Mouse (Mus musculus) midbrain, embryonic 13.5 days (tissue): Measurements from ENCODE around the gene Daam1. TPM values are rescaled to one million over a fixed set of nuclear protein-coding genes. Genes with fewer than 3 reads are reported as not detected.
A peak's percentile ranks its signal among the peaks of the same experiment; 100 is the strongest.

Experiments
- ATAC-seq: fragments of 200-750 bp; cut with Nextera tagmentation; 2 replicates; pipeline ENCODE4 v1.8.0; 2017; ENCODE audit warnings: mild to moderate bottlenecking, moderate TSS enrichment, moderate library complexity
- H3K27ac ChIP-seq: fragments of 300-500 bp; sonication (generic); 2 replicates; pipeline ENCODE4 v1.5.1; 2015; ENCODE audit warnings: inconsistent platforms, mild to moderate bottlenecking, moderate library complexity
- H3K27me3 ChIP-seq: fragments of 300-500 bp; sonication (generic); 2 replicates; pipeline ENCODE4 v1.6.1; 2015; ENCODE audit warnings: mild to moderate bottlenecking, inconsistent platforms
- H3K36me3 ChIP-seq: fragments of 300-500 bp; sonication (generic); 2 replicates; pipeline ENCODE4 v1.6.1; 2015; ENCODE audit warnings: mild to moderate bottlenecking, inconsistent platforms
- H3K4me1 ChIP-seq: fragments of 300-500 bp; sonication (generic); replicated peaks from 2 replicates; pipeline ENCODE4 v1.6.1; 2015; ENCODE audit warnings: inconsistent platforms
- H3K4me2 ChIP-seq: fragments of 300-500 bp; sonication (generic); replicated peaks from 2 replicates; pipeline ENCODE4 v1.6.1; 2015; ENCODE audit warnings: moderate library complexity, mild to moderate bottlenecking, inconsistent platforms
- H3K4me3 ChIP-seq: fragments of 300-500 bp; sonication (generic); replicated peaks from 2 replicates; pipeline ENCODE4 v1.5.1; 2015; ENCODE audit warnings: mild to moderate bottlenecking, inconsistent platforms
- H3K9ac ChIP-seq: fragments of 300-500 bp; sonication (generic); replicated peaks from 2 replicates; pipeline ENCODE4 v1.6.1; 2015; ENCODE audit warnings: mild to moderate bottlenecking, inconsistent platforms
- H3K9me3 ChIP-seq: fragments of 300-500 bp; sonication (generic); 2 replicates; pipeline ENCODE4 v1.6.1; 2016; ENCODE audit warnings: mild to moderate bottlenecking, inconsistent platforms
- WGBS: fragments of 180-500 bp; shearing (Covaris S2); methylation state at CpG from one replicate; pipeline ENCODE4 v1.1.7; 2015; 5-methylcytosine and 5-hydroxymethylcytosine counted together
- polyA plus RNA-seq: library from polyadenylated mRNA; unstranded; fragments of >200 nt; fragmentation: Nextera tagmentation; extraction: Ambion mirVana; gene quantifications from 2 replicates; pipeline ENCODE4 v1.2.1, GENCODE M21; 2015

Daam1 gene
- polyA plus RNA-seq, 1 experiment from 2014 or later, result 24.4 TPM

GRCm38 (mm10) chr12:71870644-71871043, 39.8 kb downstream of the Daam1 start:
- no peak overlapping the region for H3K4me3 ChIP-seq
- peaks cover 15% of the 10 kb centered on the region for H3K4me1 ChIP-seq
- ATAC-seq, result no peak
- no peaks in the 10 kb centered on the region for H3K9me3 ChIP-seq
- H3K9ac ChIP-seq, result no peak overlapping the region
- no peaks in the 10 kb centered on the region for H3K36me3 ChIP-seq
- no peak overlapping the region for H3K27ac ChIP-seq
- 94% methylated on average over 6 of the region's 6 CpGs for WGBS
- H3K4me2 ChIP-seq, result no peak overlapping the region
- no peaks in the 10 kb centered on the region for H3K27me3 ChIP-seq

- 88% methylated on average over 4 of the region's 4 CpGs for WGBS
- peaks cover 27% of the 10 kb centered on the region for H3K4me1 ChIP-seq
- no peak for ATAC-seq
- no peaks in the 10 kb centered on the region for H3K9me3 ChIP-seq
- H3K27me3 ChIP-seq, result no peaks in the 10 kb centered on the region
- no peak overlapping the region for H3K9ac ChIP-seq
- no peak overlapping the region for H3K4me2 ChIP-seq
- H3K27ac ChIP-seq, result no peak overlapping the region
- H3K36me3 ChIP-seq, result no peaks in the 10 kb centered on the region
- H3K4me3 ChIP-seq, result no peak overlapping the region
These were observed 41.5 kb downstream of the Daam1 start for GRCm38 (mm10) chr12:71872330-71872729.

- Histone ChIP-seq H3K27ac (no peak overlapping the region), H3K4me1 (peaks cover 35% of the 10 kb centered on the region), H3K36me3 (no peaks in the 10 kb centered on the region), H3K9ac (no peak overlapping the region), H3K4me3 (no peak overlapping the region), H3K27me3 (no peaks in the 10 kb centered on the region), H3K9me3 (no peaks in the 10 kb centered on the region), H3K4me2 (no peak overlapping the region)
- no peak for ATAC-seq
- WGBS, result 95% methylated on average over 6 of the region's 6 CpGs
These were observed 43.7 kb downstream of the Daam1 start for GRCm38 (mm10) chr12:71874561-71874960.

- no peak for ATAC-seq
- Histone ChIP-seq H3K36me3 (no peaks in the 10 kb centered on the region), H3K27me3 (no peaks in the 10 kb centered on the region), H3K4me1 (peaks cover 35% of the 10 kb centered on the region), H3K27ac (no peak overlapping the region), H3K9ac (no peak overlapping the region), H3K4me3 (no peak overlapping the region), H3K9me3 (no peaks in the 10 kb centered on the region), H3K4me2 (no peak overlapping the region)
- 85% methylated on average over 3 of the region's 3 CpGs for WGBS
These were observed 44.1 kb downstream of the Daam1 start for GRCm38 (mm10) chr12:71874984-71875383.

- WGBS, result 60% methylated on average over 7 of the region's 7 CpGs
- peaks cover 35% of the 10 kb centered on the region for H3K4me1 ChIP-seq
- no peak overlapping the region for H3K27ac ChIP-seq
- ATAC-seq, result 0 out of 2 replicates have a peak, but pooled peaks have one; percentile 30
- no peak overlapping the region for H3K9ac ChIP-seq
- H3K9me3 ChIP-seq, result no peaks in the 10 kb centered on the region
- H3K36me3 ChIP-seq, result no peaks in the 10 kb centered on the region
- no peaks in the 10 kb centered on the region for H3K27me3 ChIP-seq
- no peak overlapping the region for H3K4me3 ChIP-seq
- H3K4me2 ChIP-seq, result no peak overlapping the region
These were observed 45.0 kb downstream of the Daam1 start for GRCm38 (mm10) chr12:71875761-71876489.

GRCm38 (mm10) chr12:71880987-71881386, 50.1 kb downstream of the Daam1 start:
- Histone ChIP-seq H3K4me3 (no peak overlapping the region), H3K9me3 (no peaks in the 10 kb centered on the region), H3K4me1 (peaks cover 43% of the 10 kb centered on the region), H3K36me3 (no peaks in the 10 kb centered on the region), H3K27ac (no peak overlapping the region), H3K9ac (no peak overlapping the region), H3K4me2 (no peak overlapping the region), H3K27me3 (no peaks in the 10 kb centered on the region)
- 91% methylated on average over 5 of the region's 5 CpGs for WGBS
- ATAC-seq, result no peak

GRCm38 (mm10) chr12:71881477-71881876, 50.6 kb downstream of the Daam1 start:
- ATAC-seq, result no peak
- no peak overlapping the region for H3K27ac ChIP-seq
- no peak overlapping the region for H3K4me2 ChIP-seq
- H3K36me3 ChIP-seq, result no peaks in the 10 kb centered on the region
- no peak overlapping the region for H3K9ac ChIP-seq
- no peak overlapping the region for H3K4me3 ChIP-seq
- no peaks in the 10 kb centered on the region for H3K27me3 ChIP-seq
- H3K4me1 ChIP-seq, result peaks cover 43% of the 10 kb centered on the region
- 75% methylated on average over 4 of the region's 4 CpGs for WGBS
- H3K9me3 ChIP-seq, result no peaks in the 10 kb centered on the region

GRCm38 (mm10) chr12:71883066-71883711, 52.3 kb downstream of the Daam1 start:
- Histone ChIP-seq H3K9me3 (no peaks in the 10 kb centered on the region), H3K4me1 (peaks cover 39% of the 10 kb centered on the region), H3K9ac (no peak overlapping the region), H3K4me3 (no peak overlapping the region), H3K27ac (no peak overlapping the region), H3K36me3 (no peaks in the 10 kb centered on the region), H3K4me2 (no peak overlapping the region), H3K27me3 (no peaks in the 10 kb centered on the region)
- 89% methylated on average over 9 of the region's 9 CpGs for WGBS
- ATAC-seq, result no peak

GRCm38 (mm10) chr12:71885170-71885574, 54.3 kb downstream of the Daam1 start:
- H3K4me2 ChIP-seq, result no peak overlapping the region
- no peak overlapping the region for H3K9ac ChIP-seq
- no peaks in the 10 kb centered on the region for H3K36me3 ChIP-seq
- WGBS, result 88% methylated on average over 2 of the region's 2 CpGs
- no peaks in the 10 kb centered on the region for H3K27me3 ChIP-seq
- no peak overlapping the region for H3K27ac ChIP-seq
- H3K4me1 ChIP-seq, result peaks cover 39% of the 10 kb centered on the region
- H3K9me3 ChIP-seq, result no peaks in the 10 kb centered on the region
- no peak overlapping the region for H3K4me3 ChIP-seq
- no peak for ATAC-seq

- ATAC-seq, result no peak
- H3K27ac ChIP-seq, result no peak overlapping the region
- H3K9ac ChIP-seq, result no peak overlapping the region
- H3K4me1 ChIP-seq, result peaks cover 39% of the 10 kb centered on the region
- no peaks in the 10 kb centered on the region for H3K9me3 ChIP-seq
- H3K4me3 ChIP-seq, result no peak overlapping the region
- no peak overlapping the region for H3K4me2 ChIP-seq
- WGBS, result 93% methylated on average over 4 of the region's 4 CpGs
- H3K27me3 ChIP-seq, result no peaks in the 10 kb centered on the region
- no peaks in the 10 kb centered on the region for H3K36me3 ChIP-seq
These were observed 54.8 kb downstream of the Daam1 start for GRCm38 (mm10) chr12:71885717-71886116.

GRCm38 (mm10) chr12:71886406-71886805, 55.5 kb downstream of the Daam1 start:
- ATAC-seq, result no peak
- H3K4me1 ChIP-seq, result peaks cover 43% of the 10 kb centered on the region
- no peak overlapping the region for H3K27ac ChIP-seq
- 83% methylated on average over 5 of the region's 5 CpGs for WGBS
- H3K4me2 ChIP-seq, result no peak overlapping the region
- no peak overlapping the region for H3K4me3 ChIP-seq
- no peaks in the 10 kb centered on the region for H3K27me3 ChIP-seq
- no peaks in the 10 kb centered on the region for H3K9me3 ChIP-seq
- H3K9ac ChIP-seq, result no peak overlapping the region
- H3K36me3 ChIP-seq, result no peaks in the 10 kb centered on the region

GRCm38 (mm10) chr12:71886941-71887340, 56.1 kb downstream of the Daam1 start:
- peaks cover 48% of the 10 kb centered on the region for H3K4me1 ChIP-seq
- WGBS, result 59% methylated on average over 2 of the region's 2 CpGs

More at GRCm38 (mm10) chr12:71886941-71887340, 56.1 kb downstream of the Daam1 start:
- Histone ChIP-seq H3K27me3 (no peaks in the 10 kb centered on the region), H3K9me3 (no peaks in the 10 kb centered on the region), H3K4me2 (no peak overlapping the region), H3K27ac (no peak overlapping the region), H3K4me3 (no peak overlapping the region), H3K36me3 (no peaks in the 10 kb centered on the region), H3K9ac (no peak overlapping the region)
- ATAC-seq, result no peak
